In genomic region chr2:29977307-29977706, GRCm38 (mm10) we compare ENCODE assay signal across 7 mouse cellular contexts. TPM values are rescaled to one million over a fixed set of nuclear protein-coding genes. Genes with fewer than 3 reads are reported as not detected.
DNase-seq lines count a peak whose midpoint lies in the region; ATAC-seq and TF ChIP-seq lines count a peak whose summit lies in the region.

No protein-coding gene starts in this region.

- peak; percentile 65 for DNase-seq in kidney, adult 2 months
- DNase-seq in 416B (ENCODE audit: low read depth), result peak; percentile 75
- peak; percentile 26 to 60 for DNase-seq in CD8-positive naive resting alpha-beta T cell, adult 2 months (ENCODE audit: low read depth in 2 of 2, low spot score in 2 of 2)
- peak; percentile 70 for DNase-seq in lung, postnatal 14 days
- no peak for DNase-seq in forebrain, embryonic 11.5 days (ENCODE audit: low spot score)

- H3K9ac ChIP-seq in kidney, embryonic 14.5 days (ENCODE audit: low read depth, low read length), result no peak overlapping the region
- H3K9ac ChIP-seq in forebrain, embryonic 11.5 days (ENCODE audit: low read length), result no peak overlapping the region

- no peaks in the 10 kb centered on the region for H3K27me3 ChIP-seq in kidney, adult 2 months (replicated peaks; ENCODE audit: control insufficient read depth, insufficient read depth, low read length)
- no peaks in the 10 kb centered on the region for H3K27me3 ChIP-seq in kidney, embryonic 14.5 days (ENCODE audit: control insufficient read depth, insufficient read depth, low read length)
- no peaks in the 10 kb centered on the region for H3K27me3 ChIP-seq in forebrain, embryonic 11.5 days (ENCODE audit: control insufficient read depth, insufficient read depth, low read length)

- no peak overlapping the region for H3K27ac ChIP-seq in kidney, adult 2 months (ENCODE audit: insufficient read depth, low read depth, low read length)
- no peak overlapping the region for H3K27ac ChIP-seq in kidney, embryonic 14.5 days (ENCODE audit: low read depth, low read length)
- H3K27ac ChIP-seq in cortical plate, adult 2 months (ENCODE audit: insufficient read depth, low read length), result no peak overlapping the region
- H3K27ac ChIP-seq in forebrain, embryonic 11.5 days (ENCODE audit: low read depth, low read length), result no peak overlapping the region

- no peaks in the 10 kb centered on the region for H3K9me3 ChIP-seq in kidney, embryonic 14.5 days (ENCODE audit: control insufficient read depth, low read length)
- H3K9me3 ChIP-seq in forebrain, embryonic 11.5 days (ENCODE audit: control insufficient read depth, low read length), result no peaks in the 10 kb centered on the region

- H3K4me1 ChIP-seq in kidney, adult 2 months (ENCODE audit: control insufficient read depth, insufficient read depth, low read length), result peaks cover 15% of the 10 kb centered on the region
- peaks cover 7% of the 10 kb centered on the region for H3K4me1 ChIP-seq in kidney, embryonic 14.5 days (ENCODE audit: control insufficient read depth, insufficient read depth, low read length)
- H3K4me1 ChIP-seq in cortical plate, adult 2 months (ENCODE audit: control insufficient read depth, insufficient read depth, low read length), result peaks cover 7% of the 10 kb centered on the region; the same call in 1 of the 2 replicates
- no peaks in the 10 kb centered on the region for H3K4me1 ChIP-seq in forebrain, embryonic 11.5 days (replicated peaks; ENCODE audit: control insufficient read depth, insufficient read depth, low read length)

- H3K4me3 ChIP-seq in kidney, adult 2 months (ENCODE audit: insufficient read depth, low read depth, low read length), result no peak overlapping the region
- H3K4me3 ChIP-seq in kidney, embryonic 14.5 days (ENCODE audit: low read length), result no peak overlapping the region
- H3K4me3 ChIP-seq in cortical plate, adult 2 months (ENCODE audit: insufficient read depth, low read length), result no peak overlapping the region
- H3K4me3 ChIP-seq in forebrain, embryonic 11.5 days (ENCODE audit: low read depth, low read length), result no peak overlapping the region

- TF ChIP-seq POLR2A in kidney, adult 2 months (IDR thresholded peaks at IDR 0.05; ENCODE audit: low read depth, low read length), result no peak
- TF ChIP-seq POLR2A in cortical plate, adult 2 months (IDR thresholded peaks at IDR 0.05; ENCODE audit: extremely low read depth, insufficient read depth, low read length), result no peak

- no peak for ATAC-seq in kidney, embryonic 14.5 days (ENCODE audit: low FRiP score, low TSS enrichment)
- ATAC-seq in forebrain, embryonic 11.5 days (replicated peaks; ENCODE audit: low FRiP score), result no peak

- H3K36me3 ChIP-seq in kidney, adult 2 months (ENCODE audit: control insufficient read depth, insufficient read depth, low read length), result peaks cover 20% of the 10 kb centered on the region
- H3K36me3 ChIP-seq in kidney, embryonic 14.5 days (ENCODE audit: control insufficient read depth, insufficient read depth, low read length), result peaks cover 51% of the 10 kb centered on the region
- no peaks in the 10 kb centered on the region; the same call in 1 of the 2 replicates for H3K36me3 ChIP-seq in forebrain, embryonic 11.5 days (ENCODE audit: control insufficient read depth, insufficient read depth, low read length)

- 0 out of 2 replicates have a peak, but pooled peaks have one; percentile 5 for TF ChIP-seq CTCF in kidney, adult 2 months (conservative IDR thresholded peaks at IDR 0.05; ENCODE audit: insufficient read depth, insufficient read length, low read depth, low read length)
- peak; percentile 16; the same call in 1 of the 2 replicates for TF ChIP-seq CTCF in cortical plate, adult 2 months (IDR thresholded peaks at IDR 0.05; ENCODE audit: extremely low read depth, insufficient read depth, low read length)

- H3K4me2 ChIP-seq in kidney, embryonic 14.5 days (replicated peaks; ENCODE audit: low read depth, low read length), result no peak overlapping the region
- H3K4me2 ChIP-seq in forebrain, embryonic 11.5 days (ENCODE audit: low read depth, low read length, severe bottlenecking), result no peak overlapping the region

RNA-seq across cellular contexts. Expression of gene Sptan1, which starts 11.9 kb away (rescaled TPM):
- 237 and 250 TPM in 2 replicates for polyA plus RNA-seq in kidney, adult 2 months (2012; rRNA removed)
- 121 and 136 TPM in 2 replicates for polyA plus RNA-seq in kidney, embryonic 14.5 days (2014; fragmentation: Nextera tagmentation; extraction: Ambion mirVana)
- 772 and 816 TPM in 2 replicates for polyA plus RNA-seq in cortical plate, adult 2 months (2012; rRNA removed)
- 135 and 147 TPM in 2 replicates for polyA plus RNA-seq in forebrain, embryonic 11.5 days (2014; fragmentation: Nextera tagmentation; extraction: Ambion mirVana)

RNA-seq across cellular contexts. Expression of gene Gle1, which starts 42.1 kb away (rescaled TPM):
- 21.1 and 25.4 TPM in 2 replicates for polyA plus RNA-seq in kidney, adult 2 months (2012; rRNA removed)
- 43.8 and 57.9 TPM in 2 replicates for polyA plus RNA-seq in kidney, embryonic 14.5 days (2014; fragmentation: Nextera tagmentation; extraction: Ambion mirVana)
- polyA plus RNA-seq in cortical plate, adult 2 months (2012; rRNA removed), result 49.4 and 53.1 TPM in 2 replicates
- 68.0 and 69.8 TPM in 2 replicates for polyA plus RNA-seq in forebrain, embryonic 11.5 days (2014; fragmentation: Nextera tagmentation; extraction: Ambion mirVana)
